Mouse (Mus musculus): ENCODE results near the gene Scamp4. TPM values are rescaled to one million over a fixed set of nuclear protein-coding genes. Genes with fewer than 3 reads are reported as not detected.

The Scamp4 gene
- total and polyA plus RNA-seq, 3 experiments, result 18.5 to 89.9 (median 33.2) TPM

DNA sequence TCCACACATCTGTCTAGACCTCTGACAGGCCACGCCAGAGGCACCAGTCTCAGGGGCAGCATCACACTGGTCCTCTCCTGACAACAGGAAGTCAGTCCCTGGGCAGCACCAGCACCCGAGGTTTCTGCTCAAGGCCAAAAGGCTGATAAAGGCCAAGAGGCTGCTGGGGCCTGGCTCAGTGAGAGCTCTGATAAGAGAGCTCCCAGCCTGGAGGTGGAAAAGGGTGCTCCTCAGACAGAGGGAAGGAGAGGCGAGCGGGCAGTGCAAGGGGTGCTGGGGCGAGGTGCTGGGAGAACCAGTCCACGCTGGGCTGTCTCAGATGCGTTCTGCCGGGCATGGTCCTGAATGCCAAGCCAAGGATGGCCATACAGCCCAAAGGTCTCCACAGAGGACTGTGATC is 49.1 kb upstream of the Scamp4 start:
- Histone ChIP-seq H3K9me3 (replicated peaks; ENCODE audit: low read length) (no peaks in the 10 kb centered on the region), H3K4me2 (ENCODE audit: insufficient read depth, low read depth, poor library complexity, severe bottlenecking) (no peak overlapping the region), H3K4me1 (ENCODE audit: control insufficient read depth in 1 of 2, insufficient read depth in 2 of 2) (peaks cover 7 to 22% of the 10 kb centered on the region in 2 experiments), H3K27ac (ENCODE audit: insufficient read depth, low read depth) (no peak overlapping the region), H3K4me3 (replicated peaks in 1 of 3; ENCODE audit: low read depth in 2 of 3, low read length in 2 of 3, poor library complexity in 1 of 3) (no peak overlapping the region), H3K36me3 (replicated peaks in 1 of 2; ENCODE audit: control insufficient read depth in 1 of 2, insufficient read depth in 1 of 2, low read length in 1 of 2) (peaks cover 23 to 83% of the 10 kb centered on the region in 2 experiments), H3K9ac (ENCODE audit: insufficient read depth, low read depth) (no peak overlapping the region), H3K27me3 (replicated peaks) (no peaks in the 10 kb centered on the region), H3K79me2 (replicated peaks; ENCODE audit: control insufficient read depth, extremely low read depth, insufficient read depth, poor library complexity, severe bottlenecking) (peaks cover 39% of the 10 kb centered on the region)
- dilution Hi-C loops (cut with MboI; ENCODE audit: extremely low pct_ligation_motif_present, extremely low pct_unique_long_range_greater_than_20kb, low sequenced_read_pairs), result no loop called here
- no peak for DNase-seq (ENCODE audit: extremely low read depth)
- in situ Hi-C loops (cut with MboI; ENCODE audit: low pct_ligation_motif_present, low pct_unique_long_range_greater_than_20kb, low sequenced_read_pairs), result loop anchor here (5.0 kb wide), 1 partner anchor 106 kb away; no protein-coding TSS in a partner anchor
- TF ChIP-seq RAD21 (IDR thresholded peaks at IDR 0.05; ENCODE audit: low read depth, low read length) (no peak), CHD1 (IDR thresholded peaks at IDR 0.05; ENCODE audit: low read depth, low read length) (no peak), USF2 (conservative IDR thresholded peaks at IDR 0.05; ENCODE audit: low read depth, low read length) (no peak), GABPA (IDR thresholded peaks at IDR 0.05; ENCODE audit: insufficient replicate concordance, low read depth, low read length) (no peak), E2F4 (IDR thresholded peaks at IDR 0.05; ENCODE audit: insufficient replicate concordance, low read depth, low read length) (no peak), NELFE (IDR thresholded peaks at IDR 0.05; ENCODE audit: low read depth, low read length) (no peak), CTCF (conservative IDR thresholded peaks at IDR 0.05 in 1 of 2, IDR thresholded peaks at IDR 0.05 in 1 of 2; ENCODE audit: low read depth in 2 of 2, low read length in 2 of 2) (no peak), TCF12 (IDR thresholded peaks at IDR 0.05; ENCODE audit: low read depth, low read length) (no peak), HCFC1 (IDR thresholded peaks at IDR 0.05; ENCODE audit: low read depth, low read length) (no peak), ZC3H11A (IDR thresholded peaks at IDR 0.05; ENCODE audit: low read depth, low read length) (no peak), KAT2A (IDR thresholded peaks at IDR 0.05; ENCODE audit: insufficient replicate concordance, low read length) (no peak), RCOR1 (conservative IDR thresholded peaks at IDR 0.05; ENCODE audit: low read depth, low read length) (no peak), POLR2A (IDR thresholded peaks at IDR 0.05; ENCODE audit: low read depth, low read length) (no peak), CHD2 (IDR thresholded peaks at IDR 0.05; ENCODE audit: low read length) (no peak), ZKSCAN1 (IDR thresholded peaks at IDR 0.05; ENCODE audit: borderline replicate concordance, low read depth, low read length) (no peak), SMC3 (IDR thresholded peaks at IDR 0.05; ENCODE audit: low read depth, low read length) (no peak), MYC (IDR thresholded peaks at IDR 0.05; ENCODE audit: low read depth, low read length) (no peak)

GRCm38 (mm10) chr10:80553997-80554396 is 48.7 kb upstream of the Scamp4 start:
- Histone ChIP-seq H3K79me2 (replicated peaks; ENCODE audit: control insufficient read depth, extremely low read depth, insufficient read depth, poor library complexity, severe bottlenecking) (peaks cover 44% of the 10 kb centered on the region), H3K27me3 (replicated peaks) (no peaks in the 10 kb centered on the region), H3K9ac (ENCODE audit: insufficient read depth, low read depth) (no peak overlapping the region), H3K27ac (ENCODE audit: insufficient read depth, low read depth) (no peak overlapping the region), H3K9me3 (replicated peaks; ENCODE audit: low read length) (no peaks in the 10 kb centered on the region), H3K4me3 (replicated peaks in 1 of 3; ENCODE audit: low read depth in 2 of 3, low read length in 2 of 3, poor library complexity in 1 of 3) (no peak overlapping the region), H3K36me3 (replicated peaks in 1 of 2; ENCODE audit: control insufficient read depth in 1 of 2, insufficient read depth in 1 of 2, low read length in 1 of 2) (peaks cover 19 to 83% of the 10 kb centered on the region in 2 experiments), H3K4me1 (ENCODE audit: control insufficient read depth in 1 of 2, insufficient read depth in 2 of 2) (peaks cover 10 to 27% of the 10 kb centered on the region in 2 experiments), H3K4me2 (ENCODE audit: insufficient read depth, low read depth, poor library complexity, severe bottlenecking) (no peak overlapping the region)
- dilution Hi-C loops (cut with MboI; ENCODE audit: extremely low pct_ligation_motif_present, extremely low pct_unique_long_range_greater_than_20kb, low sequenced_read_pairs), result no loop called here
- in situ Hi-C loops (cut with MboI; ENCODE audit: low pct_ligation_motif_present, low pct_unique_long_range_greater_than_20kb, low sequenced_read_pairs), result loop anchor here (5.0 kb wide), 1 partner anchor 107 kb away; no protein-coding TSS in a partner anchor
- TF ChIP-seq ZNF384 (IDR thresholded peaks at IDR 0.05; ENCODE audit: low read depth, low read length), result no peak
- no peak for TF ChIP-seq ZMIZ1 (IDR thresholded peaks at IDR 0.05; ENCODE audit: low read depth, low read length)
- TF ChIP-seq MXI1 (IDR thresholded peaks at IDR 0.05; ENCODE audit: low read depth, low read length), result no peak
- TF ChIP-seq HCFC1 (IDR thresholded peaks at IDR 0.05; ENCODE audit: low read depth, low read length), result no peak
- no peak for TF ChIP-seq SIN3A (IDR thresholded peaks at IDR 0.05; ENCODE audit: low read length)
- no peak for TF ChIP-seq MYC (IDR thresholded peaks at IDR 0.05; ENCODE audit: low read depth, low read length)
- TF ChIP-seq POLR2AphosphoS2 (IDR thresholded peaks at IDR 0.05; ENCODE audit: low read depth, low read length), result no peak
- no peak for TF ChIP-seq E2F4 (IDR thresholded peaks at IDR 0.05; ENCODE audit: insufficient replicate concordance, low read depth, low read length)
- no peak for TF ChIP-seq ZC3H11A (IDR thresholded peaks at IDR 0.05; ENCODE audit: low read depth, low read length)
- TF ChIP-seq JUND (conservative IDR thresholded peaks at IDR 0.05; ENCODE audit: low read depth, low read length), result no peak
- no peak for TF ChIP-seq CHD2 (IDR thresholded peaks at IDR 0.05; ENCODE audit: low read length)
- TF ChIP-seq IRF4 (IDR thresholded peaks at IDR 0.05; ENCODE audit: low read depth, low read length), result no peak
- no peak for TF ChIP-seq SMC3 (IDR thresholded peaks at IDR 0.05; ENCODE audit: low read depth, low read length)
- no peak for TF ChIP-seq MEF2A (IDR thresholded peaks at IDR 0.05; ENCODE audit: borderline replicate concordance, low read depth, low read length)
- TF ChIP-seq TBP (conservative IDR thresholded peaks at IDR 0.05; ENCODE audit: low read depth, low read length), result no peak
- no peak for TF ChIP-seq RAD21 (IDR thresholded peaks at IDR 0.05; ENCODE audit: low read depth, low read length)
- TF ChIP-seq JUN (IDR thresholded peaks at IDR 0.05; ENCODE audit: insufficient read depth, low read depth, low read length), result no peak
- no peak for TF ChIP-seq UBTF (IDR thresholded peaks at IDR 0.05; ENCODE audit: low read depth, low read length)
- TF ChIP-seq RCOR1 (conservative IDR thresholded peaks at IDR 0.05; ENCODE audit: low read depth, low read length), result no peak
- TF ChIP-seq NELFE (IDR thresholded peaks at IDR 0.05; ENCODE audit: low read depth, low read length), result no peak
- no peak for DNase-seq (ENCODE audit: extremely low read depth)
